8 mouse cellular contexts compared by ENCODE assay signal in the genomic region with DNA sequence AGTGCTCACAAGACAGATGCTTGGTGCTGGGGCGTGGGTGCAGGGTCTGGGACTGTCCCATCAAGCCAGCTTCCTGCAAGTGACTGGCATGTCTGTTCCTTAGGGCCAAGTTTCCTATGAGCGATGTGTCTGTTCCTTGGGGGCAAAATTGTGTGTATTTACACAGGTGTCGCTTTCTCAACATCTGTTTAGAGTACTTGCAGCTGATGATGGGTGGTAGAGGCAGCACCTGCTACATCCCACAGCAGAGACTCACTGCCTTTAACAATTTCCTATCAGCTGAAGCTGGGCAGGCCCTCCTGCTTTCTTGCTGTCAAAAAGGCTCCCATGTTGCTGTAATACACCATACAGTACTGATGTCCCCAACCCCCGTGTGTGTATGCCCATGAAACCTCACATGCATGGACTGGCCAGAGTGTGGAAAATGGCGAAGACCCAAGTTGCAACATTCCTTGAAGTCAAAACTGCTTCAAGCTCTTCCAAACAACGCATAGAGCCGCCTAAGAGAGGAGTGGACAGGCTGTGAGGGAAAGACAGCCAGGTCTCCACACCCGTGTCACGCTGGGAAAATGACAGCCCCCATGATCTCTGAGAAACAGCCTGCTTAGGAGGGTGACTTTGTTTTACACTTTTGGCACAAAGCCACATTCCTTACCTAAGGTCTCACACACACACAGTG. TPM values are rescaled to one million over a fixed set of nuclear protein-coding genes. Genes with fewer than 3 reads are reported as not detected.
DNase-seq lines count a peak whose midpoint lies in the region; ATAC-seq and TF ChIP-seq lines count a peak whose summit lies in the region.

No protein-coding gene starts in this region.

- H3K27me3 ChIP-seq in erythroblast, embryonic 14.5 days (ENCODE audit: control insufficient read depth), result no peaks in the 10 kb centered on the region
- H3K27me3 ChIP-seq in liver, embryonic 14.5 days (ENCODE audit: control insufficient read depth, insufficient read depth, low read length), result no peaks in the 10 kb centered on the region

- peaks cover 78% of the 10 kb centered on the region for H3K4me1 ChIP-seq in erythroblast, embryonic 14.5 days (ENCODE audit: control insufficient read depth)
- H3K4me1 ChIP-seq in liver, embryonic 14.5 days (replicated peaks; ENCODE audit: control insufficient read depth in 2 of 2, insufficient read depth in 2 of 2, low read length in 1 of 2), result peaks cover 35 to 41% of the 10 kb centered on the region in 2 experiments

- H3K36me3 ChIP-seq in erythroblast, embryonic 14.5 days (ENCODE audit: control insufficient read depth), result peaks cover 30% of the 10 kb centered on the region
- H3K36me3 ChIP-seq in liver, embryonic 14.5 days (replicated peaks; ENCODE audit: control insufficient read depth, insufficient read depth, low read depth), result peaks cover 22% of the 10 kb centered on the region

- whole genome bisulfite sequencing in liver, embryonic 14.5 days (ENCODE audit: insufficient replicate concordance), result 33% methylated on average over 9 of the region's 9 CpGs

- peak overlapping the region; percentile 50 for H3K27ac ChIP-seq in liver, embryonic 14.5 days

- TF ChIP-seq CTCF in liver, embryonic 14.5 days (IDR thresholded peaks at IDR 0.05; ENCODE audit: low read depth), result no peak

- peak overlapping the region; percentile 74 for H3K9ac ChIP-seq in liver, embryonic 14.5 days (replicated peaks)

- TF ChIP-seq EP300 in liver, embryonic 14.5 days (IDR thresholded peaks at IDR 0.05; ENCODE audit: low read depth), result no peak

- no peaks in the 10 kb centered on the region for H3K9me3 ChIP-seq in erythroblast, embryonic 14.5 days (ENCODE audit: control insufficient read depth, low read length)
- no peaks in the 10 kb centered on the region for H3K9me3 ChIP-seq in liver, embryonic 14.5 days (ENCODE audit: control insufficient read depth, low read length)

- no peak for ATAC-seq in erythroblast, adult 5-6 weeks (replicated peaks; ENCODE audit: low FRiP score, poor library complexity, severe bottlenecking)
- ATAC-seq in frontal cortex, adult (ENCODE audit: low TSS enrichment), result peak; percentile 2; the same call in 1 of the 2 replicates
- peak; percentile 2; the same call in 1 of the 2 replicates for ATAC-seq in liver, embryonic 14.5 days (ENCODE audit: insufficient read depth)

- DNase-seq in retina, adult 2 months (ENCODE audit: low read depth, low spot score), result peak; percentile 8
- DNase-seq in retina, postnatal 1 day, result no peak
- DNase-seq in liver, embryonic 14.5 days (ENCODE audit: low read depth in 3 of 3, low spot score in 3 of 3), result peak in 1 of 3 experiments; percentile 26
- DNase-seq in right cerebral cortex, postnatal 25 days, result peak; percentile 8
- no peak for DNase-seq in urinary bladder, adult 2 months (ENCODE audit: low spot score)

- H3K4me3 ChIP-seq in erythroblast, embryonic 14.5 days (replicated peaks), result peak overlapping the region; percentile 82
- H3K4me3 ChIP-seq in liver, embryonic 14.5 days (ENCODE audit: insufficient read depth in 1 of 2, low read depth in 2 of 2, low read length in 2 of 2), result peak overlapping the region; percentile 75 to 84

- H3K4me2 ChIP-seq in liver, embryonic 14.5 days (ENCODE audit: low read depth), result peak overlapping the region; percentile 93

RNA-seq across cellular contexts. Expression of gene Insig1, which starts 0.9 kb away (rescaled TPM):
- polyA plus RNA-seq in erythroblast, embryonic 14.5 days (2012), result 1.1 and 1.8 TPM in 2 replicates
- total RNA-seq in erythroblast, adult 5-6 weeks (2015; ENCODE audit: low replicate concordance), result 3.8 and 8.4 TPM in 2 replicates
- total RNA-seq in erythroblast, adult 5-6 weeks (2017; ENCODE audit: low replicate concordance), result 7.7 and 10.5 TPM in 2 replicates
- 29.2 and 30.1 TPM in 2 replicates for polyA plus RNA-seq in liver, embryonic 14.5 days (2012; rRNA removed)
- polyA plus RNA-seq in liver, embryonic 14.5 days (2014; fragmentation: Nextera tagmentation; extraction: Ambion mirVana), result 46.2 and 48.3 TPM in 2 replicates
- 38.1 and 51.8 TPM in 2 replicates for polyA plus RNA-seq in urinary bladder, adult 2 months (2012; rRNA removed)

Comparison
In these comparisons a context has a peak if more than half of its experiments do, and no peak if none do; other contexts are left out.
1. DNase-seq: peak in retina, adult 2 months (single experiment) and right cerebral cortex, postnatal 25 days (single experiment); none in retina, postnatal 1 day (single experiment) and urinary bladder, adult 2 months (single experiment).
2. RNA of gene Insig1, which starts 0.9 kb away (polyA plus RNA-seq): 38.1 to 51.8 TPM in urinary bladder, adult 2 months and 29.2 to 48.3 TPM in liver, embryonic 14.5 days; 1.1 to 1.8 TPM in erythroblast, embryonic 14.5 days; every median in the first group is over 10 times any median in the second.